Mouse (Mus musculus): ENCODE results near the gene Cd46. TPM values are rescaled to one million over a fixed set of nuclear protein-coding genes. Genes with fewer than 3 reads are reported as not detected.

Gene Cd46
- polyA plus RNA-seq, 1 experiment: 0.95 TPM

- H3K4me3 ChIP-seq (replicated peaks; ENCODE audit: extremely low read depth, low read depth, low read length): no peak overlapping the region
- DNase-seq: no peak
- H3K4me1 ChIP-seq (ENCODE audit: control insufficient read depth, insufficient read depth, low read length): peaks cover 14% of the 10 kb centered on the region
- TF ChIP-seq CTCF (IDR thresholded peaks at IDR 0.05; ENCODE audit: insufficient read depth, low read length) (no peak), POLR2A (IDR thresholded peaks at IDR 0.05; ENCODE audit: borderline replicate concordance, extremely low read depth, low read depth, low read length) (no peak)
Observed at GRCm38 (mm10) chr1:195006267-195006666, 85.8 kb downstream of the Cd46 start.

GRCm38 (mm10) chr1:195004194-195004593, 87.9 kb downstream of the Cd46 start:
- TF ChIP-seq CTCF (IDR thresholded peaks at IDR 0.05; ENCODE audit: insufficient read depth, low read length) (no peak), POLR2A (IDR thresholded peaks at IDR 0.05; ENCODE audit: borderline replicate concordance, extremely low read depth, low read depth, low read length) (no peak)
- H3K4me1 ChIP-seq (ENCODE audit: control insufficient read depth, insufficient read depth, low read length): peaks cover 16% of the 10 kb centered on the region
- no peak for DNase-seq
- WGBS: 52% methylated on average over 1 of the region's 1 CpGs
- H3K4me3 ChIP-seq (replicated peaks; ENCODE audit: extremely low read depth, low read depth, low read length): no peak overlapping the region

GRCm38 (mm10) chr1:195003328-195003727, 88.7 kb downstream of the Cd46 start:
- H3K4me1 ChIP-seq (ENCODE audit: control insufficient read depth, insufficient read depth, low read length): peaks cover 18% of the 10 kb centered on the region
- TF ChIP-seq POLR2A (IDR thresholded peaks at IDR 0.05; ENCODE audit: borderline replicate concordance, extremely low read depth, low read depth, low read length) (no peak), CTCF (IDR thresholded peaks at IDR 0.05; ENCODE audit: insufficient read depth, low read length) (no peak)

GRCm38 (mm10) chr1:194998396-194998795, 93.7 kb downstream of the Cd46 start:
- WGBS: 83% methylated on average over 1 of the region's 1 CpGs
- Histone ChIP-seq H3K4me1 (ENCODE audit: control insufficient read depth, insufficient read depth, low read length) (peaks cover 24% of the 10 kb centered on the region), H3K4me3 (replicated peaks; ENCODE audit: extremely low read depth, low read depth, low read length) (no peak overlapping the region)
- DNase-seq: no peak
- TF ChIP-seq POLR2A (IDR thresholded peaks at IDR 0.05; ENCODE audit: borderline replicate concordance, extremely low read depth, low read depth, low read length) (no peak), CTCF (IDR thresholded peaks at IDR 0.05; ENCODE audit: insufficient read depth, low read length) (no peak)

More at GRCm38 (mm10) chr1:195003328-195003727, 88.7 kb downstream of the Cd46 start:
- no peak for DNase-seq
- H3K4me3 ChIP-seq (replicated peaks; ENCODE audit: extremely low read depth, low read depth, low read length): no peak overlapping the region
- WGBS: 71% methylated on average over 4 of the region's 4 CpGs

GRCm38 (mm10) chr1:194995196-194995595, 96.9 kb downstream of the Cd46 start:
- WGBS: 33% methylated on average over 2 of the region's 2 CpGs
- no peak overlapping the region for H3K4me3 ChIP-seq (replicated peaks; ENCODE audit: extremely low read depth, low read depth, low read length)
- peak; percentile 35 for DNase-seq

GRCm38 (mm10) chr1:194994262-194994661, 97.8 kb downstream of the Cd46 start:
- 52% methylated on average over 5 of the region's 5 CpGs for whole genome bisulfite sequencing
- TF ChIP-seq CTCF (IDR thresholded peaks at IDR 0.05; ENCODE audit: insufficient read depth, low read length): no peak
- no peak for TF ChIP-seq POLR2A (IDR thresholded peaks at IDR 0.05; ENCODE audit: borderline replicate concordance, extremely low read depth, low read depth, low read length)
- DNase-seq: no peak
- H3K4me1 ChIP-seq (ENCODE audit: control insufficient read depth, insufficient read depth, low read length): peaks cover 34% of the 10 kb centered on the region
- H3K4me3 ChIP-seq (replicated peaks; ENCODE audit: extremely low read depth, low read depth, low read length): no peak overlapping the region

More at GRCm38 (mm10) chr1:194995196-194995595, 96.9 kb downstream of the Cd46 start:
- TF ChIP-seq CTCF (IDR thresholded peaks at IDR 0.05; ENCODE audit: insufficient read depth, low read length): no peak
- no peak for TF ChIP-seq POLR2A (IDR thresholded peaks at IDR 0.05; ENCODE audit: borderline replicate concordance, extremely low read depth, low read depth, low read length)
- peaks cover 36% of the 10 kb centered on the region for H3K4me1 ChIP-seq (ENCODE audit: control insufficient read depth, insufficient read depth, low read length)

GRCm38 (mm10) chr1:194993409-194993988, 98.5 kb downstream of the Cd46 start:
- no peak for DNase-seq
- TF ChIP-seq POLR2A (IDR thresholded peaks at IDR 0.05; ENCODE audit: borderline replicate concordance, extremely low read depth, low read depth, low read length): no peak
- TF ChIP-seq CTCF (IDR thresholded peaks at IDR 0.05; ENCODE audit: insufficient read depth, low read length): no peak
- peaks cover 34% of the 10 kb centered on the region for H3K4me1 ChIP-seq (ENCODE audit: control insufficient read depth, insufficient read depth, low read length)
- WGBS: 47% methylated on average over 1 of the region's 1 CpGs
- H3K4me3 ChIP-seq (replicated peaks; ENCODE audit: extremely low read depth, low read depth, low read length): no peak overlapping the region

- 56% methylated on average over 5 of the region's 5 CpGs for WGBS
Observed at GRCm38 (mm10) chr1:194992589-194993317, 99.3 kb downstream of the Cd46 start.

GRCm38 (mm10) chr1:194991654-194992053, 100.4 kb downstream of the Cd46 start:
- Histone ChIP-seq H3K4me3 (replicated peaks; ENCODE audit: extremely low read depth, low read depth, low read length) (no peak overlapping the region), H3K4me1 (ENCODE audit: control insufficient read depth, insufficient read depth, low read length) (peaks cover 28% of the 10 kb centered on the region)
- TF ChIP-seq CTCF (IDR thresholded peaks at IDR 0.05; ENCODE audit: insufficient read depth, low read length): no peak
- TF ChIP-seq POLR2A (IDR thresholded peaks at IDR 0.05; ENCODE audit: borderline replicate concordance, extremely low read depth, low read depth, low read length): no peak
- WGBS: 86% methylated on average over 2 of the region's 2 CpGs
- DNase-seq: no peak

More at GRCm38 (mm10) chr1:194992589-194993317, 99.3 kb downstream of the Cd46 start:
- TF ChIP-seq POLR2A (IDR thresholded peaks at IDR 0.05; ENCODE audit: borderline replicate concordance, extremely low read depth, low read depth, low read length) (no peak), CTCF (IDR thresholded peaks at IDR 0.05; ENCODE audit: insufficient read depth, low read length) (no peak)
- no peak overlapping the region for H3K4me3 ChIP-seq (replicated peaks; ENCODE audit: extremely low read depth, low read depth, low read length)
- H3K4me1 ChIP-seq (ENCODE audit: control insufficient read depth, insufficient read depth, low read length): peaks cover 29% of the 10 kb centered on the region
- no peak for DNase-seq

- no peak overlapping the region for H3K4me3 ChIP-seq (replicated peaks; ENCODE audit: extremely low read depth, low read depth, low read length)
- WGBS: 81% methylated on average over 2 of the region's 2 CpGs
- no peak for DNase-seq
- peaks cover 28% of the 10 kb centered on the region for H3K4me1 ChIP-seq (ENCODE audit: control insufficient read depth, insufficient read depth, low read length)
- TF ChIP-seq CTCF (IDR thresholded peaks at IDR 0.05; ENCODE audit: insufficient read depth, low read length): no peak
- no peak for TF ChIP-seq POLR2A (IDR thresholded peaks at IDR 0.05; ENCODE audit: borderline replicate concordance, extremely low read depth, low read depth, low read length)
Observed at GRCm38 (mm10) chr1:194990976-194991375, 101.1 kb downstream of the Cd46 start.
